Comparison of ENCODE assay signal across 7 mouse cellular contexts in genomic region chr2:106855623-106856350, GRCm38 (mm10).
DNase-seq lines count a peak whose midpoint lies in the region; ATAC-seq and TF ChIP-seq lines count a peak whose summit lies in the region.

No protein-coding gene starts in this region.

- no peaks in the 10 kb centered on the region for H3K27me3 ChIP-seq in heart, embryonic 12.5 days (replicated peaks)
- no peaks in the 10 kb centered on the region for H3K27me3 ChIP-seq in midbrain, postnatal 0 days (ENCODE audit: insufficient read depth, low read length)

- H3K27ac ChIP-seq in heart, embryonic 12.5 days (ENCODE audit: poor library complexity, severe bottlenecking), result peak overlapping the region; percentile 70
- H3K27ac ChIP-seq in midbrain, postnatal 0 days (ENCODE audit: low read depth, low read length), result no peak overlapping the region

- DNase-seq in urinary bladder, postnatal 14 days (ENCODE audit: low spot score), result peak; percentile 56
- no peak for DNase-seq in urinary bladder, adult 2 months (ENCODE audit: low spot score)
- DNase-seq in kidney, postnatal 25 days, result peak; percentile 26 to 64
- DNase-seq in midbrain, postnatal 0 days (ENCODE audit: low spot score), result peak; percentile 45
- DNase-seq in left cerebral cortex, postnatal 25 days (ENCODE audit: low spot score in 2 of 2), result no peak
- DNase-seq in thymus, postnatal 14 days, result no peak

- no peak overlapping the region for H3K4me2 ChIP-seq in heart, embryonic 12.5 days
- no peak overlapping the region for H3K4me2 ChIP-seq in midbrain, postnatal 0 days (ENCODE audit: low read depth, low read length, poor library complexity, severe bottlenecking)

- intact Hi-C loops in left cerebral cortex, postnatal 25 days (cut with DNase I), result no loop called here

- no peak overlapping the region for H3K9ac ChIP-seq in heart, embryonic 12.5 days
- H3K9ac ChIP-seq in midbrain, postnatal 0 days (replicated peaks; ENCODE audit: low read length, poor library complexity, severe bottlenecking), result no peak overlapping the region

- H3K9me3 ChIP-seq in heart, embryonic 12.5 days (replicated peaks), result no peaks in the 10 kb centered on the region
- no peaks in the 10 kb centered on the region for H3K9me3 ChIP-seq in midbrain, postnatal 0 days (ENCODE audit: low read length)

- ATAC-seq in heart, embryonic 12.5 days (ENCODE audit: insufficient number of reproducible peaks, low FRiP score), result no peak
- ATAC-seq in midbrain, postnatal 0 days (ENCODE audit: low FRiP score), result no peak

- 36% methylated on average over 12 of the region's 12 CpGs for WGBS in heart, embryonic 12.5 days
- WGBS in midbrain, postnatal 0 days, result 30% methylated on average over 12 of the region's 12 CpGs

- H3K4me1 ChIP-seq in heart, embryonic 12.5 days (replicated peaks), result peaks cover 82% of the 10 kb centered on the region
- no peaks in the 10 kb centered on the region; the same call in 1 of the 2 replicates for H3K4me1 ChIP-seq in midbrain, postnatal 0 days (ENCODE audit: insufficient read depth, low read length)

- TF ChIP-seq CTCF in midbrain, postnatal 0 days (IDR thresholded peaks at IDR 0.05), result peak; percentile 63

- H3K4me3 ChIP-seq in heart, embryonic 12.5 days, result no peak overlapping the region
- no peak overlapping the region for H3K4me3 ChIP-seq in midbrain, postnatal 0 days (ENCODE audit: low read depth, low read length)

- no peaks in the 10 kb centered on the region for H3K36me3 ChIP-seq in heart, embryonic 12.5 days
- H3K36me3 ChIP-seq in midbrain, postnatal 0 days (ENCODE audit: insufficient read depth, low read length), result no peaks in the 10 kb centered on the region

Comparison
In these comparisons a context has a peak if more than half of its experiments do, and no peak if none do; other contexts are left out.
1. DNase-seq: peak in urinary bladder, postnatal 14 days (single experiment), kidney, postnatal 25 days (2 of 2) and midbrain, postnatal 0 days (single experiment); none in urinary bladder, adult 2 months (single experiment), left cerebral cortex, postnatal 25 days (0 of 2) and thymus, postnatal 14 days (single experiment).